Mouse (Mus musculus) forebrain, embryonic 11.5 days (tissue): ENCODE measurements around the gene Rgs8. TPM values are rescaled to one million over a fixed set of nuclear protein-coding genes. Genes with fewer than 3 reads are reported as not detected.

Experiments used
- ATAC-seq: fragments of 200-750 bp; cut with Nextera tagmentation; replicated peaks from 2 replicates; pipeline ENCODE4 v1.8.0; 2017; ENCODE audit warnings: moderate TSS enrichment; ENCODE audit not compliant: low FRiP score
- DNase-seq: peaks from one replicate; pipeline ENCODE4 v3.0.0-alpha.2; 2017; ENCODE audit warnings: low spot score
- H3K27ac ChIP-seq: fragments of 300-500 bp; sonication (generic); 2 replicates; pipeline ENCODE4 v1.5.1; 2014; ENCODE audit warnings: low read depth, low read length
- H3K27me3 ChIP-seq: fragments of 300-500 bp; sonication (generic); 2 replicates; pipeline ENCODE4 v1.6.1; 2014; ENCODE audit warnings: mild to moderate bottlenecking, low read length, mixed read lengths; ENCODE audit not compliant: control insufficient read depth, insufficient read depth
- H3K36me3 ChIP-seq: fragments of 300-500 bp; sonication (generic); 2 replicates; pipeline ENCODE4 v1.6.1; 2014; ENCODE audit warnings: mild to moderate bottlenecking, low read length, moderate library complexity, mixed read lengths; ENCODE audit not compliant: control insufficient read depth, insufficient read depth
- H3K4me1 ChIP-seq: fragments of 300-500 bp; sonication (generic); replicated peaks from 2 replicates; pipeline ENCODE4 v1.6.1; 2014; ENCODE audit warnings: low read length, mixed read lengths; ENCODE audit not compliant: control insufficient read depth, insufficient read depth
- H3K4me2 ChIP-seq: fragments of 300-500 bp; sonication (generic); 2 replicates; pipeline ENCODE4 v1.6.1; 2014; ENCODE audit warnings: low read depth, mild to moderate bottlenecking, low read length, moderate library complexity, mixed read lengths; ENCODE audit not compliant: severe bottlenecking
- H3K4me3 ChIP-seq: fragments of 300-500 bp; sonication (generic); 2 replicates; pipeline ENCODE4 v1.5.1; 2014; ENCODE audit warnings: low read depth, low read length
- H3K9ac ChIP-seq: fragments of 300-500 bp; sonication (generic); 2 replicates; pipeline ENCODE4 v1.6.1; 2014; ENCODE audit warnings: low read length
- H3K9me3 ChIP-seq: fragments of 300-500 bp; sonication (generic); 2 replicates; pipeline ENCODE4 v1.6.1; 2016; ENCODE audit warnings: low read length, mixed read lengths; ENCODE audit not compliant: control insufficient read depth
- WGBS: fragments of 180-500 bp; shearing (Covaris S2); extraction: QIAGEN DNeasy Blood & Tissue Kit; methylation state at CpG from one replicate; pipeline ENCODE4 v1.1.7; 2014; 5-methylcytosine and 5-hydroxymethylcytosine counted together
- polyA plus RNA-seq: library from polyadenylated mRNA; unstranded; fragments of >200 nt; fragmentation: Nextera tagmentation; extraction: Ambion mirVana; gene quantifications from 2 replicates; pipeline ENCODE4 v1.2.1, GENCODE M21; 2014

Gene Rgs8
- polyA plus RNA-seq, 1 experiment from 2014 or later: 12.1 TPM

- ATAC-seq: peak; percentile 89
- Histone ChIP-seq H3K36me3 (no peaks in the 10 kb centered on the region), H3K4me3 (no peak overlapping the region), H3K4me1 (peaks cover 25% of the 10 kb centered on the region), H3K4me2 (0 out of 2 replicates have a peak overlapping the region, but pooled peaks have one; percentile 22), H3K27me3 (no peaks in the 10 kb centered on the region), H3K27ac (peak overlapping the region; percentile 85), H3K9ac (no peak overlapping the region), H3K9me3 (no peaks in the 10 kb centered on the region)
- WGBS: 4% methylated on average over 12 of the region's 12 CpGs
- DNase-seq: peak; percentile 81
Observed at GRCm38 (mm10) chr1:153703445-153703991, 50.7 kb downstream of the Rgs8 start.

DNA sequence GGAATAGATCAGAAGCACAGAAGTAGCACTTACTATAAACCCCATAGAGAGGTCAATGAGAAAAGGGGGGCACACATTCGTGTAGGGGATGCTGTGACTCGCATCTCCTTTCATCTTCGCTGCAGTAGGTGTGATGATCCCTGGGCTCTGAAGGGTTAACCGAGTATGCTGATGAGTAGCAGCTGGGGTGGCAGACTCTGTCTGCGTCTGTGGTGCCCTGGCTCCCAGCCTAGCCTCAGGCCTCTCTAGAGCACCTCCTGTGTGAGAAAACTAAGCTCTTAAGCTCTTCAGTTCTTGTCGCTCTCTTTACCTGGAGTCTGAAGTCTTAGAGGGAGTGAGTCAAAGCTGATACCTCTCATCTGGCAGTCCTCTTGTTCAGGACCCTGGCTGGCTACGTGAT lies 51.3 kb downstream of the Rgs8 start:
- Histone ChIP-seq H3K4me3 (no peak overlapping the region), H3K36me3 (no peaks in the 10 kb centered on the region), H3K4me2 (0 out of 2 replicates have a peak overlapping the region, but pooled peaks have one; percentile 22), H3K27ac (peak overlapping the region; percentile 85), H3K9me3 (no peaks in the 10 kb centered on the region), H3K27me3 (no peaks in the 10 kb centered on the region), H3K9ac (no peak overlapping the region), H3K4me1 (peaks cover 25% of the 10 kb centered on the region)
- DNase-seq (no peak), ATAC-seq (0 out of 2 replicates have a peak, but pooled peaks have one; percentile 22)
- WGBS: 5% methylated on average over 7 of the region's 7 CpGs

DNA sequence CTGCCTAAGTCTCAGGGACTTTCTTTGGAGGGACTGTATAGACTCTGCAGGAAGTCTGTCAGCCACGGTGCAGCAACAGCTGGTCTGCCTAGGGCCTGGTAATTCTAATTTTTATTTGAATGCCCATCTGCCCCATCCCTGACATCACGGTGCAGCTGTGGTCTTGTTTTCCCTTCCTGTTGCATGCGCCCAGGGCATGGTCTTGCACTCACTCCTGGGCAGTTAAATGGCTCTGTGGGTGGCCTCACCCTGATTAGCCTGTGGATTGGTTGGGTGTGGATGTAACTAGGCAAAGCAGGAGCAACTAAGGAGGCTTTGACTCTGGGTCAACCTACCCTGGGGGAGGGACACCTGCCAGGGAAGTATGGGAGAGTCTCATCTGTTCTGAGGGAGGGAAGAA lies 52.2 kb downstream of the Rgs8 start:
- 13% methylated on average over 3 of the region's 3 CpGs for WGBS
- Histone ChIP-seq H3K36me3 (no peaks in the 10 kb centered on the region), H3K9ac (no peak overlapping the region), H3K27me3 (no peaks in the 10 kb centered on the region), H3K27ac (peak overlapping the region; percentile 85; the same call in 1 of the 2 replicates), H3K9me3 (no peaks in the 10 kb centered on the region), H3K4me1 (peaks cover 25% of the 10 kb centered on the region), H3K4me3 (no peak overlapping the region), H3K4me2 (no peak overlapping the region)
- ATAC-seq (peak; percentile 22; the same call in 1 of the 2 replicates), DNase-seq (peak; percentile 70)

DNA sequence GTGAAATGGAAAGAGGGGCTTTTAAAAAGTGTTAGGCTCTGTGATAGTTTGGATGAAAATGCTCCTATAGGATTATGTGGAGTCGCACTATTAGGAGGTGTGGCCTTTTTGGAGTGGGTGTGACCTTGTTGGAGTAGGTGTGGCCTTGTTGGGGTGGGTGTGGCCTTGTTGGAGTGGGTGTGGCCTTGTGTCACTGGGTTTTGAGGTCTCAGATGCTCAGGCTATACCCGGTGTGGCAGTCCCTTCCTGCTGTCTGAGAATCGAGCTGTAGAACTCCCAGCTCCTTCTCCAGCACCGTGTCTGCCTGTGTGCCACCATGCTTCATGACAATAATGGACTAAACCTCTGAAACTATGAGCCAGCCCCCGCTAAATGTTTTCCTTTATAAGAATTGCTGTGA lies 55.8 kb downstream of the Rgs8 start:
- H3K4me2 ChIP-seq: no peak overlapping the region
- H3K27ac ChIP-seq: no peak overlapping the region
- 95% methylated on average over 5 of the region's 5 CpGs for WGBS
- no peaks in the 10 kb centered on the region for H3K9me3 ChIP-seq
- no peaks in the 10 kb centered on the region for H3K27me3 ChIP-seq
- no peak overlapping the region for H3K9ac ChIP-seq
- ATAC-seq: no peak
- no peak for DNase-seq
- no peak overlapping the region for H3K4me3 ChIP-seq
- no peaks in the 10 kb centered on the region for H3K36me3 ChIP-seq
- peaks cover 14% of the 10 kb centered on the region for H3K4me1 ChIP-seq

DNA sequence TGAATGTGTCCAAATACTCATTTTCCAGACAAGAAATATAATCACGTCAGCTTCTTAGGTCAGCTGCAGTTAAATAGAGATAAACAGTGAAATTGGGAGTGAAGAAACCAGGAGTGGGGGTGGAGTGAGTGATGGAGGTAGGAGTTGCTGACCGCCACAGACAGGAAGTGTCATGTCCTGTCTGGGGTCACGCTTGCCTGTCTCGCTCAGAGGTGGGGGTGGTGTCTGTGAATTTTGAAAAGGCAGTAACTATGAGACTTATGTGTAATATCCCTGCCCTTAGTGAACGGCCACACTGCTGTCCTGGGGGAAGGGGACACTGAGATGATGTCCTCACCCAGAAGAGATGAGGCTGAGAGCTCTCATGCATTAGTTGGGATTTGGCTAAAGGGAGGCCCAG lies 56.6 kb downstream of the Rgs8 start:
- WGBS: 84% methylated on average over 5 of the region's 5 CpGs
- no peak overlapping the region for H3K4me3 ChIP-seq
- no peak overlapping the region for H3K27ac ChIP-seq
- H3K27me3 ChIP-seq: no peaks in the 10 kb centered on the region
- H3K9me3 ChIP-seq: no peaks in the 10 kb centered on the region
- H3K4me2 ChIP-seq: no peak overlapping the region
- peaks cover 7% of the 10 kb centered on the region for H3K4me1 ChIP-seq
- H3K36me3 ChIP-seq: no peaks in the 10 kb centered on the region
- no peak for DNase-seq
- H3K9ac ChIP-seq: no peak overlapping the region
- no peak for ATAC-seq

DNA sequence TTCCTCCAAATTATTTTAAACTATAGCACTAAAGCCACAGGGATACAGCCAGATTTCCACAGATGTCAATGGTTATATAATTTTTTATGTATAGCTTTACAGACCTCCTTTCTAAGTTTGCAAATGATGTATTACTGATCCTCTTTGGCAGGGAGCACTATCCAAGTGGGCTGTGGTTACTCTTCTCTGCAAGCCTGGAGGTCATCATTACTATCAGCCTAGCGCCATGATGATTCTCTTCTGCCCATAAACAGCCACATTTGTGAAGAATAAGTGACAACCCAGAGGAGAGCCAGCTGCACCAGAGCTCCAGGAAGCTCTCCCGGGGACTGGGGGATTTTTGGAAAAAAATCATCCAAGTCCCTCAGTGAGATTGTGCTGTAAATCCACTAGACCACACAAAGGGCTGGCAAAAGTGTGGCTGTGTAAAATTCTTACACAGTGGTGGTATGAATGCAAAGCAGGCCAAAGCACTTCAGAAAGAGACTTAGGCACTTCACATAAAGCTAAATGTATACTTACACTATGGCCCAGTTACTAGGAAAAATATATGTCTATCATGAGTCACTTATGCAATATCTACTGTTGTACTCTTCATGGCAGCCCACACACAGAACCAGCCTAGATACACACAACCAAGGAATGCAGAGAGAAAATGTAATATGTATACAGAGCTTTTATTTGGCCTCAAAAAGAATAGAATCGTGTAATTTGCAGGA lies 58.9 kb downstream of the Rgs8 start:
- Histone ChIP-seq H3K27me3 (no peaks in the 10 kb centered on the region), H3K9me3 (no peaks in the 10 kb centered on the region), H3K4me3 (no peak overlapping the region), H3K9ac (no peak overlapping the region), H3K4me1 (no peaks in the 10 kb centered on the region), H3K4me2 (no peak overlapping the region), H3K36me3 (no peaks in the 10 kb centered on the region), H3K27ac (no peak overlapping the region)
- ATAC-seq: no peak
- WGBS: 83% methylated on average over 3 of the region's 3 CpGs
- DNase-seq: no peak

GRCm38 (mm10) chr1:153712633-153713032 lies 59.8 kb downstream of the Rgs8 start:
- WGBS: 97% methylated on average over 2 of the region's 2 CpGs
- DNase-seq (no peak), ATAC-seq (no peak)
- no peaks in the 10 kb centered on the region for H3K36me3 ChIP-seq
- H3K9me3 ChIP-seq: no peaks in the 10 kb centered on the region
- H3K4me2 ChIP-seq: no peak overlapping the region
- H3K4me3 ChIP-seq: no peak overlapping the region
- H3K9ac ChIP-seq: no peak overlapping the region
- no peaks in the 10 kb centered on the region for H3K27me3 ChIP-seq
- H3K27ac ChIP-seq: no peak overlapping the region
- H3K4me1 ChIP-seq: no peaks in the 10 kb centered on the region

GRCm38 (mm10) chr1:153717990-153718389 lies 65.2 kb downstream of the Rgs8 start:
- Histone ChIP-seq H3K27ac (no peak overlapping the region), H3K27me3 (no peaks in the 10 kb centered on the region), H3K9ac (no peak overlapping the region), H3K36me3 (no peaks in the 10 kb centered on the region), H3K4me2 (no peak overlapping the region), H3K4me1 (no peaks in the 10 kb centered on the region), H3K9me3 (no peaks in the 10 kb centered on the region), H3K4me3 (no peak overlapping the region)
- ATAC-seq (no peak), DNase-seq (no peak)
- 84% methylated on average over 1 of the region's 1 CpGs for WGBS

GRCm38 (mm10) chr1:153720935-153721334 lies 68.1 kb downstream of the Rgs8 start:
- Histone ChIP-seq H3K9me3 (no peaks in the 10 kb centered on the region), H3K36me3 (no peaks in the 10 kb centered on the region), H3K27ac (no peak overlapping the region), H3K27me3 (no peaks in the 10 kb centered on the region), H3K4me2 (no peak overlapping the region), H3K9ac (no peak overlapping the region), H3K4me1 (no peaks in the 10 kb centered on the region), H3K4me3 (no peak overlapping the region)
- DNase-seq (no peak), ATAC-seq (no peak)
- 86% methylated on average over 7 of the region's 7 CpGs for WGBS
